Mouse (Mus musculus) thymus, postnatal 14 days (tissue): ENCODE measurements around the gene Arhgap32.
"Not testable (repeated sequence)": the region's sequence is repeated elsewhere in the genome, so short reads cannot be mapped to it uniquely, and the experiment has no call there.

Experiments
- DNase-seq: peaks from one replicate; pipeline ENCODE4 v3.0.0; 2021

The Arhgap32 gene

GRCm38 (mm10) chr9:32138616-32139015 is 22.7 kb downstream of the Arhgap32 start:
- no peak for DNase-seq

- no peak for DNase-seq
These were observed 23.7 kb downstream of the Arhgap32 start for GRCm38 (mm10) chr9:32139641-32140040.

GRCm38 (mm10) chr9:32142834-32143233 is 26.9 kb downstream of the Arhgap32 start:
- DNase-seq, result no peak

- no peak for DNase-seq
These were observed 27.5 kb downstream of the Arhgap32 start for GRCm38 (mm10) chr9:32143451-32143850.

DNA sequence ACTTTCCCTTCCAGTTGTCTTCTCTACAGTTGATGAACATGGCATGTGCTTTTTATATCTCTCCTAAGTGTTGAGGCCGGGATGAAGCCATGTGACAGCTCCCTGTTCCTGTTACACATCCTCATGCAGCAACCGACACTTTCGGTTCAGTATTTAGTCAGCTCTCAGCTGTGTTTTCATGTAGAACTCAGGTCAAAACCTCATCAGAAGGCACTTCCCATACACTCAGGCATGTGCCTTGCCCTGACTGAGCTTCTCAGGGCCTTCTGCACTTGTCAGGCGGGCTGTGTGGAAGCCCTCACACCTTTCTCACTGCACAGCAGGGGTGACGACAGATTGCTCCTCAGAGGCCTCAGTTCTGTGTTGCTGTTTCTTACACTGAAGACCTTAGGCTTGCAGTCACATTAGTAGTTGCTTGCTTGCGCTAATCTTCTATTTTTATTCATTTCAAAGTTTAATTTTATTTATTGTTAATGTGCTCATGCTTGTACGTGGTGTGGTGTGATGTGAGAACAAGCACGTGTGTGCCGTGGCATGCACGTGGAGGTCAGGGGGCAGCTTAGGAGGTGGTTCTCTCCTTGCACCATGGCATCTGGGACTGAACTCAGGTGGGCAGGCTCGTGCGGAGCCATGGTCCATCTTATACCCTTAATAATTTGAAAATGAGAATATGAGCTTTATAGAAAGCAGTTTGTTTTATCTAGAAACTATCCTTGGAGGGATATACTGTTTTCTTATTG is 30.5 kb downstream of the Arhgap32 start:
- peak; percentile 27 for DNase-seq

- DNase-seq, result no peak
These were observed 33.3 kb downstream of the Arhgap32 start for GRCm38 (mm10) chr9:32149241-32149640.

DNA sequence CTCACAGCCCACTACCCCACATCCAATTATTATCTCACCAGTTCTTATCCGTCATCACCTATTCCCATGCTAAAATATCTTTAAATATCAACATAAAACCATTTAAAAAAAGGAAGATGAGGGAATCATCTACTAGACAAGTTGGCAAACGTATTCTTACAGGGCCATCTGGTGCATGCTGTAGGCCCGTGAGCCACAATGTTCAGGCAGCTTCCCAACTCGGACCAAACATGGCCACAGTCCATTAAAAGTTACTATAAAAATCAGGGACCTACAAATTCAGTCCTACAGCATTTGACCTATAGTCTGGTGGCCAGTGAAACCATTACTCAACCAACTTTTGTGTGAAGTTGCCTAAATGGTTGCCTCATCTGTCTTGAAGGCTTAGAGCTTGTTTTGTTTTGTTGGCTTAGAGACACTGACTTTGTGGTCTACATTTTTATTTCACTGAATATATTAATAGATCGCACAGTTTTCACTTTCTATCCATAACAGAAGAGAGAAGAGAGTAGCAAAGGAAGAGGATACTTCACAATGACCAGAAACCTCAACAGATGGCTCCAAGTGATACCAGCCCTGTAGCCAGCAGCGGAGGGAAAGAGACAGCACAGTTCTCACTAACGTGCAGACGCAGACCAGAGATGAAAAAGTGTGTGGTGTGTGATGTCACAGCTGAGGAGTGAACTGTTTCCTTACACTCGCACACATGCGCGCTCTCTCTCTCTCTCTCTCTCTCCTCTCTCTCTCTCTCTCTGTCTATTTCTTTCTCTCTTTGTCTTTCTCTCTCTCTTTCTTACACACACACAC is 34.1 kb downstream of the Arhgap32 start:
- peak; percentile 40 for DNase-seq

GRCm38 (mm10) chr9:32154727-32155371 is 38.9 kb downstream of the Arhgap32 start:
- DNase-seq, result no peak

- DNase-seq, result no peak
These were observed 40.8 kb downstream of the Arhgap32 start for GRCm38 (mm10) chr9:32156706-32157105.

DNA sequence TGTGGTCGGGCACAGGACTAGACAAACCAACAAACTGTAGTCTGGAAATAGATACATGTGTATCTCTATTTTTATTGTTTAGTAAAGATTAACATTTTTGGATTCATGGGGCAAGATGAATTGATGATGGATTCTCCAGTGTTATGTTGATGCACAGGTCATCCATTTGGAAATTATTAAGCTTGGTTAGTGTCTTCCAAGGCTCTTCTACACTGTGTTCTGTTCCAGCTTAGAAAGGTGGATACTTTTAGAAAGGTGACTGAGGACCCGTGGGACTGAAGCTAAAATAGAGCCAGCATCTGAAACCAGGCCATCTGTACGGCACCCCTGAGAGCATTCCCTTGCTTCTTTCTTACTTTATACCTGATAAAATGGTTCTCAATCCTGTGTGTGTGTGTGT is 41.3 kb downstream of the Arhgap32 start:
- DNase-seq, result no peak

DNA sequence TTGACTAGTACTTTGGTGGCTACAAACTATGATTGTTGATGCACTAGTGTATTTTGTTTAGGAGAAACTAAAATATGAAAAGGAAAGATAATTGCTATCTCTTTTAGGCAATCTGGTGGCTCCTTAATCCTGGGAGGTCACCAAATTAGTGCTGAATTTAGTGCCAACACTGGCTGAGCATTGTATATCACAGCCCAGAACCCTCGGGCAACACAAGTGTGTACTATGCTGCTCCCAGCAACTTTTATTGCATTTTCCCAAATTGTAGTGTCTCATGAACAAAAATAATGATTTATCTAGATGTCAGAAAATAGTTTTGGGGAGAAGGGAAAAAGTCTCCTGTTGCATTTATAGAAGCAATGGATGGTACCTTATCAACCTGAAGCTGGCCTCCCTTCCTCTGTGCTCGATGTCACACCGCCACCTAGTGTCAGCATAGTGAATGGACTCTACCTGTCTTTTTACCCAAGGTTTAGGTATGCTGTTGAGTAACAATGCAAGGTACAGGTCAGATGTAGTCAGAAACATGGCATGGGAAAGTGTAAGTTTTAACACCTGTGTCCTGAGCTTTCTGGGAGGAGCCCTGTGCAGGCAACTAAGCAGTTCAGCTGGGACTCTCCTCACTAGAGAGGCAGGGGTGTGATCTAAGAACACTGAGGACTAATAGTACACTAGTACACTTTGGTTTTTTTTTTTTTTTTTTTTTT is 43.1 kb downstream of the Arhgap32 start:
- DNase-seq, result peak; percentile 72

- no peak for DNase-seq
These were observed 43.8 kb downstream of the Arhgap32 start for GRCm38 (mm10) chr9:32159724-32160123.

DNA sequence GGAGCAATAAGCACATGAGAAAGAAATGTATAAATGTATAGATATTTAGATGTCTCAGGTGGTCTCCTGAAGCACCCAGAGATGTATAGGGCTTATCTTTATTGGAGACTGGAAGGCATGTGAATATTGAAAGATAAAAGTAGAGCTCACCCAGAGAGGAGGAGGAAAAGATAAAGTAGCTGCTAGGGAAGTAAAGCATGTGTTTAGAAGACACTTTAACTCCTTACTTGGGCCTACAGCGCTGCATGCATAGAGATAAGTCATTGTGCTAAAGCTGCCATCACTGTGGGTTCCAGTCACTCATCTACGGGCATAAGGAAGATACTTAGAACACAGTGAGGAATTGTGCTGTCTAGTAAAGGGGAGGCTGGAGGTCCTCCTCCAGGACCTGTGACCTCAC is 46.9 kb downstream of the Arhgap32 start:
- no peak for DNase-seq

- not testable (repeated sequence) for DNase-seq
These were observed 47.9 kb downstream of the Arhgap32 start for GRCm38 (mm10) chr9:32163820-32164219.

- no peak for DNase-seq
These were observed 52.7 kb downstream of the Arhgap32 start for GRCm38 (mm10) chr9:32168546-32169137.

GRCm38 (mm10) chr9:32170713-32171112 is 54.8 kb downstream of the Arhgap32 start:
- no peak for DNase-seq

DNA sequence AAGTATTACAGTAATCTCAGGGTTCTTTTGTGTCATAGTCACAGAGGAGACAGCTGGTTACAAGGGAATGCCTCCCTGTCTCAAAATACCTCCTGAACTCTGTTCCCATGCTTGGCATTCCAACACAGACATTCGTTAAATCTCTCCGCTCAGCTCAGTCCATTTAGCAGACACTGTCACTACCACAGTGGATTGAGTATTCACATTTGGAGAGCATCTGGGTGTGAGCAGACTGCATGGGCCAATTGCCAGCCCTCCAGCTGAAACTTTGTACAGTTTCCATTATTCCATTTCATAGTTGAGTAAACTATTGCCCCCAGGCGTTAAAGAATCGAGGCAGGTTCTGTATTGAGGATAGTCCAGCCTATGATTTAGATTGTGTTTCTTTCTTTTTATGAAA is 60.7 kb downstream of the Arhgap32 start:
- no peak for DNase-seq

GRCm38 (mm10) chr9:32181170-32181569 is 65.2 kb downstream of the Arhgap32 start:
- DNase-seq, result no peak

DNA sequence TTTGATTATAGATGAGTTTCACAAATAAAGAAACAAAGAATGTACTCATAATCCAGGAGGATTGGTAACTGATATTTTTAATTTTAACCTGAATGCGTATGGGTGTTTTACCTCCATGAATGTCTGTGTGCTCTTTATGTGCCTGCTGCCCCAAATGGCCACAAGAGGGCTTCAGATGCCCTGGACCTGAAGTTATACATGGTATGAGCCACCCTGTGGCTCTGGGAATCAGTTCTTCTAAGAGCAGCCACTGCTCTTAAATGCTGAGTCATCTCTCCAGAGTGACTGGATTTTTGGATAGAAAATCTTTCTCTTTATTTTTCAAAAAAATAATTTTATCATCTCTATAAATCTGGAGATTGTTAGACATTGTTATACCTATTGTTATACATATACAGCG is 70.6 kb downstream of the Arhgap32 start:
- DNase-seq, result peak; percentile 10

- no peak for DNase-seq
These were observed 76.5 kb downstream of the Arhgap32 start for GRCm38 (mm10) chr9:32192295-32193073.

DNA sequence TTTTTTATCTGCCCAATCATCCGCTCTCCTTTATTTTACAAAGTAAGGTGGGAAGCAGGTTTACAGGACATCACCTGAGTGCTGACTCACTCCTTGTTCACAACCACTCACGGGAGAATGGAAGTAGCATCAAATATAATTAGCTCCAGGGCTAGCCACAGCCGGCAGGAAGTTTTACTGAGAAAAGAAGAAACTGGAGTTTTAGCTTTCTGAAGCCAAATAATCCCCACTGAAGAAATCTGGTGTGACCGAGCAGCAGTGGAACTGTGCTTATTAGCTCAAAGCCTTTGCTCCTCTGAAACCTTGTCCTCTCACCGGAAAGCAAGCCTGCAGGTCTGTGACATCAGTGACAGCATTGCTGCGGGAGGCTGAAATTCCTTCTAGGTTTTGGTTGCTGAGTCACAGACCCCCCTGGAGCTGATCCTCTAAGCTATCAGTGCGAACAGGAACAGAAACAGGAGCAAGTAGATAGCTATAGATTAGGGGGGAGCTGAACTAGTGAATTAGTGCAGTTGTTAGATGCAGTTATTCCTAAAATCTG is 88.6 kb downstream of the Arhgap32 start:
- no peak for DNase-seq

DNA sequence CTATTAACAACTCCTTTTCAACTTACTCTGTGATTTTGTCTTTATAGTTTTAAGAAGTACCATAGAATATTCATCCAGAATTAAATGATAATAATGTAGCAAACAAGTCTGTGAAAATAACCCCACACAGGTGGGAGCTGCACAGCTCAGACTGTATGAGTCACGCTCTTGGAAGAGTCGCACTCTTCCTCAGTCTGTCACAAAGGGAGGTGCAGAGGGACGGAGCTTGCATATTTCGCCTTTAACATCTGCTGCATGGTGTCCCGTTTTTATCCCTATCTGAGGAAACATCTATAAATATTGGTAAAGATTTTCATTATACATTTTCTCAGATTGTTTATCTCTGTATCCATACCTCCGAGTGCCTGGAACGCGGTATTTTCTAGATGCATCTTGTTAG is 91.2 kb downstream of the Arhgap32 start:
- DNase-seq, result no peak
